Mouse (Mus musculus) myocyte (in vitro differentiated cells): Measurements from ENCODE around the gene Cyp26c1.

ENCODE experiments used
- CEBPB ChIP-seq: IDR thresholded peaks from 2 replicates; pipeline ENCODE4 v1.6.1; 2011; ENCODE audit warnings: mild to moderate bottlenecking, moderate library complexity; ENCODE audit not compliant: poor library complexity, insufficient read depth, severe bottlenecking
- E2F4 ChIP-seq: IDR thresholded peaks from one replicate; pipeline ENCODE4 v1.6.1; 2011; ENCODE audit warnings: mild to moderate bottlenecking, control low read depth, moderate library complexity; ENCODE audit not compliant: insufficient read depth
- MAX ChIP-seq: IDR thresholded peaks from one replicate; pipeline ENCODE4 v1.6.1; 2011; ENCODE audit warnings: low read depth, mild to moderate bottlenecking, control low read depth
- MYOD1 ChIP-seq, 3 experiments: IDR thresholded peaks; one replicate each; pipeline ENCODE4 v1.6.1; 2011; ENCODE audit warnings: control low read depth in 2 of 3, low read depth in 2 of 3, mild to moderate bottlenecking in 2 of 3, moderate library complexity in 1 of 3; ENCODE audit not compliant: insufficient read length in 2 of 3, control insufficient read depth in 1 of 3
- MYOG ChIP-seq, 3 experiments: IDR thresholded peaks; one replicate each; pipeline ENCODE4 v1.6.1; 2011; ENCODE audit warnings: control low read depth in 2 of 3, low read depth in 2 of 3, mild to moderate bottlenecking in 2 of 3; ENCODE audit not compliant: insufficient read length in 2 of 3, control insufficient read depth in 1 of 3, insufficient read depth in 1 of 3
- POLR2A ChIP-seq: IDR thresholded peaks from one replicate; pipeline ENCODE4 v1.6.1; 2011; ENCODE audit warnings: low read depth, mild to moderate bottlenecking, control low read depth, moderate library complexity; ENCODE audit not compliant: insufficient read length
- POLR2AphosphoS2 ChIP-seq: IDR thresholded peaks from one replicate; pipeline ENCODE4 v1.6.1; 2011; ENCODE audit warnings: low read depth, control low read depth; ENCODE audit not compliant: insufficient read length
- SRF ChIP-seq: IDR thresholded peaks from one replicate; pipeline ENCODE4 v1.6.1; 2011; ENCODE audit warnings: low read depth; ENCODE audit not compliant: control insufficient read depth, insufficient read length
- TCF12 ChIP-seq: IDR thresholded peaks from one replicate; pipeline ENCODE4 v1.6.1; 2011; ENCODE audit warnings: mild to moderate bottlenecking, control low read depth; ENCODE audit not compliant: poor library complexity, insufficient read depth, severe bottlenecking
- TCF3 ChIP-seq: IDR thresholded peaks from one replicate; pipeline ENCODE4 v1.6.1; 2011; ENCODE audit warnings: low read depth, control low read depth; ENCODE audit not compliant: insufficient read length
- USF1 ChIP-seq: IDR thresholded peaks from one replicate; pipeline ENCODE4 v1.6.1; 2011; ENCODE audit warnings: low read depth, mild to moderate bottlenecking, control low read depth, moderate library complexity

DNA sequence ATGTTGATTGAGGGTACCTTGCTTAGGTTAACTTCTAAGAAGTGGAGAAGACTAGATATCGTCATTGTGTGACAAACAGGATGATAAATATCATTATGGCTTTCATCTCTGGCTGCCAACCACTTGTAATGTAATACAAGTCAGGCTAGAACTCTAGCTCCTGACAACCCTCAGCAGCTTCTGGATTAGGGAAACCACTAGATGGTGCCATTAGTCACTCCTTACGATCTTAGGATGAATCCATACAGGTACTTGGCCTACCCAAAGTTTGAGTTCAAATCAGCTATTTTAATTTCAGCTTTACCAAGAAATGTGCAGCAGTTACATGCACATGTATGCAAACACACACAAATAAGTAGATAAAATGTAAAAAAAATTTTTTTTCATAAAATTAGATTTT lies 37.4 kb upstream of the Cyp26c1 start:
- TF ChIP-seq MAX (no peak), POLR2A (no peak), USF1 (no peak), POLR2AphosphoS2 (no peak), TCF12 (no peak), SRF (no peak), MYOD1 (IDR thresholded peaks at IDR 0.05; ENCODE audit: control insufficient read depth in 1 of 3, insufficient read length in 2 of 3, low read depth in 2 of 3) (no peak), CEBPB (no peak), MYOG (IDR thresholded peaks at IDR 0.05; ENCODE audit: control insufficient read depth in 1 of 3, insufficient read depth in 1 of 3, insufficient read length in 2 of 3, low read depth in 2 of 3) (no peak), E2F4 (no peak), TCF3 (no peak)
